Mouse (Mus musculus): Measurements from ENCODE around the gene BC037034. TPM values are rescaled to one million over a fixed set of nuclear protein-coding genes. Genes with fewer than 3 reads are reported as not detected.

Gene BC037034
- polyA plus RNA-seq, 1 experiment from 2014 or later, result 11.3 TPM

DNA sequence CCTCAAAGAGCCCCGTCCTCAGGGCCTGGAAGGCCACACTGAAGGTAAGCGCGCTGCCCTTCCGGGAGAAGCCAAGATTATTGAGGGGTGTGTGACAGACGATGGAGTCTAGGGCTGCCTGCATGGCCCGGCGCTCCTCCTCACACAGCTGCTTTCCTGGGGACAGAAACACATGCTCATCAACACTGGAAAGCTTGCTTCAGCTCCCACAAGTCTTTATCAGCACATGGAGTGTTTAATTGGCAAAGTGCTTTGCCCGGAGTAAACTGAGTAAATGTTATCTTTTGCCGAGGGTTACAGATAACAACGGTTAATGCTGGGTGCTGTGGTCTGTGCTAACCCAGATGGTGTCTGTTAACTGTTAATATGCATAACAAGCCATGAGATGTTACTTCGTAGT, 3.0 kb downstream of the BC037034 start:
- ATAC-seq (ENCODE audit: insufficient number of reproducible peaks, insufficient read depth, low FRiP score, low TSS enrichment), result no peak
- H3K4me1 ChIP-seq, result peaks cover 20% of the 10 kb centered on the region
- no peaks in the 10 kb centered on the region for H3K9me3 ChIP-seq
- H3K27me3 ChIP-seq, result no peaks in the 10 kb centered on the region
- no peak overlapping the region for H3K4me2 ChIP-seq (replicated peaks)
- no peak overlapping the region for H3K27ac ChIP-seq
- H3K9ac ChIP-seq, result no peak overlapping the region
- 83% methylated on average over 11 of the region's 11 CpGs for WGBS
- no peak overlapping the region for H3K4me3 ChIP-seq
- peaks cover 44% of the 10 kb centered on the region for H3K36me3 ChIP-seq

DNA sequence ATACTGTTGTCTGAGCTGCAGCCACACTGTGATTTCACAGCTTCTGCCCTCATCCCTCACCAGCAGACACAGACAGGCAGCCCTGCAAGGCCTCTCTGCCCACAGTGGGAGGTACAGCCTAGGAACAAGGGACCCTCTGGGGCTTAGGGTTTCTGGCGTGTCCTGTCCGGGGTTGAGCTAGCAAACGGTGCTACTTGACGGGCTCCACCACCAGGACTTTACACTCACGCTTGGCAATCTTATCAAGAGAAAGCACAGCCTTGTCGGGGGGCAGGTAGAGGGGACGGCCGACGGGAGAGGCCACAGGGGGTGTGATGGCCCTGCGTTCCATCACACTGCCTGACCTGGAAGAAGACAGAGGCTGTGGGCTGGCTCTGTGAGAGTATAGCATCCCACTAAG, 3.8 kb downstream of the BC037034 start:
- Histone ChIP-seq H3K4me2 (replicated peaks) (no peak overlapping the region), H3K9ac (no peak overlapping the region), H3K4me1 (peaks cover 20% of the 10 kb centered on the region), H3K27me3 (no peaks in the 10 kb centered on the region), H3K9me3 (no peaks in the 10 kb centered on the region), H3K4me3 (no peak overlapping the region), H3K27ac (no peak overlapping the region), H3K36me3 (peaks cover 40% of the 10 kb centered on the region)
- 76% methylated on average over 10 of the region's 10 CpGs for WGBS
- no peak for ATAC-seq (ENCODE audit: insufficient number of reproducible peaks, insufficient read depth, low FRiP score, low TSS enrichment)

- H3K27me3 ChIP-seq, result no peaks in the 10 kb centered on the region
- no peak overlapping the region for H3K27ac ChIP-seq
- H3K9me3 ChIP-seq, result no peaks in the 10 kb centered on the region
- no peak overlapping the region for H3K4me2 ChIP-seq (replicated peaks)
- WGBS, result 54% methylated on average over 7 of the region's 7 CpGs
- no peak overlapping the region for H3K9ac ChIP-seq
- H3K4me1 ChIP-seq, result peaks cover 16% of the 10 kb centered on the region
- no peak overlapping the region for H3K4me3 ChIP-seq
- ATAC-seq (ENCODE audit: insufficient number of reproducible peaks, insufficient read depth, low FRiP score, low TSS enrichment), result no peak
- peaks cover 40% of the 10 kb centered on the region for H3K36me3 ChIP-seq
Observed at GRCm38 (mm10) chr5:138258993-138259392, 4.8 kb downstream of the BC037034 start.

GRCm38 (mm10) chr5:138258542-138258941, 5.3 kb downstream of the BC037034 start:
- Histone ChIP-seq H3K36me3 (peaks cover 40% of the 10 kb centered on the region), H3K27me3 (no peaks in the 10 kb centered on the region), H3K9ac (no peak overlapping the region; the same call in 1 of the 2 replicates), H3K4me2 (replicated peaks) (no peak overlapping the region), H3K4me1 (peaks cover 16% of the 10 kb centered on the region), H3K4me3 (no peak overlapping the region), H3K27ac (no peak overlapping the region), H3K9me3 (no peaks in the 10 kb centered on the region)
- no peak for ATAC-seq (ENCODE audit: insufficient number of reproducible peaks, insufficient read depth, low FRiP score, low TSS enrichment)
- 74% methylated on average over 6 of the region's 6 CpGs for WGBS

DNA sequence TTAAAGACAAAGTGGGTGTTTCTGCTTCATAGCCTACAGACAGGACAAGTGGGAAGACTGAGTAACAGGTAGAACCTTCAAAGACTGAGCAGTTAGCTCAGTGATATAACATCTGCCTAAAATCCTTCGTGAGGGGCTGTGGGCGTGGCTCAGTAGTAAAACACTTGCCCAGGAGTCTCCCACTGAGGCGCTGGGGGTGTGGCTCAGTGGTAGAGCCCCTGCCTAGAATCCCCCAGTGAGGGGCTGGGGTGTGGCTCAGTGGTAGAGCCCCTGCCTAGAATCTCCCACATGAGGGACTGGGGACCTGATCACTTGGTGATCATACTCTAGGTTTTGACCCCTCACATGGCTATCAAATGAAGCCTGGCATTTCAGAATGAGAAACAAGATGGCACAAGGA, 5.8 kb downstream of the BC037034 start:
- Histone ChIP-seq H3K4me1 (peaks cover 13% of the 10 kb centered on the region), H3K27me3 (no peaks in the 10 kb centered on the region), H3K36me3 (peaks cover 40% of the 10 kb centered on the region), H3K9ac (no peak overlapping the region; the same call in 1 of the 2 replicates), H3K9me3 (no peaks in the 10 kb centered on the region), H3K27ac (no peak overlapping the region), H3K4me2 (replicated peaks) (no peak overlapping the region), H3K4me3 (no peak overlapping the region)
- ATAC-seq (ENCODE audit: insufficient number of reproducible peaks, insufficient read depth, low FRiP score, low TSS enrichment), result no peak
- 82% methylated on average over 3 of the region's 3 CpGs for whole genome bisulfite sequencing

- Histone ChIP-seq H3K4me1 (peaks cover 8% of the 10 kb centered on the region), H3K9me3 (no peaks in the 10 kb centered on the region), H3K36me3 (peaks cover 40% of the 10 kb centered on the region), H3K27me3 (no peaks in the 10 kb centered on the region), H3K27ac (no peak overlapping the region), H3K9ac (no peak overlapping the region), H3K4me3 (no peak overlapping the region), H3K4me2 (replicated peaks) (no peak overlapping the region)
- ATAC-seq (ENCODE audit: insufficient number of reproducible peaks, insufficient read depth, low FRiP score, low TSS enrichment), result no peak
- WGBS, result 92% methylated on average over 4 of the region's 4 CpGs
Observed at GRCm38 (mm10) chr5:138257585-138257978, 6.3 kb downstream of the BC037034 start.

GRCm38 (mm10) chr5:138256966-138257584, 6.8 kb downstream of the BC037034 start:
- H3K4me3 ChIP-seq, result no peak overlapping the region

DNA sequence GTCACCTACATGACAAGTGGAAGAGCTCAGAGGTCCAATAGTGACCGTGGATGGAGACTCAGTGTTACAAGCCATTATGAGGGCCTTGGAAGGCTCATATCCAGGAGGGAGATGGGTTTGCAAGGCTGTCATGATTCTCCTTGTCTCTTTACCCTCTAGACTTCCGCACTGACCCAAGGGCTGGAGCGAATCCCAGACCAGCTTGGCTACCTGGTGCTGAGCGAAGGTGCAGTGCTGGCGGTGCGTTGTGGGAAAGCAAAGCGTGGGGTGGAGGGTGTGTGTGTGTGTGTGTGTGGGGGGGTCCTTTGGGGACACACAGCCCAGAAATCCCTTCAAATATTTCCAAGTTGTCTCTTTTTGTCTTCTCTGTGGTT, 7.8 kb downstream of the BC037034 start:
- 28% methylated on average over 7 of the region's 7 CpGs for WGBS
- no peak for ATAC-seq (ENCODE audit: insufficient number of reproducible peaks, insufficient read depth, low FRiP score, low TSS enrichment)
- H3K9me3 ChIP-seq, result no peaks in the 10 kb centered on the region
- H3K27me3 ChIP-seq, result no peaks in the 10 kb centered on the region
- 0 out of 2 replicates have a peak, but pooled peaks cover 4% of the 10 kb centered on the region for H3K4me1 ChIP-seq
- H3K4me3 ChIP-seq, result peak overlapping the region; percentile 68
- H3K4me2 ChIP-seq (replicated peaks), result peak overlapping the region; percentile 61
- H3K27ac ChIP-seq, result 0 out of 2 replicates have a peak overlapping the region, but pooled peaks have one; percentile 41
- H3K9ac ChIP-seq, result peak overlapping the region; percentile 61
- H3K36me3 ChIP-seq, result peaks cover 28% of the 10 kb centered on the region

More at GRCm38 (mm10) chr5:138256966-138257584, 6.8 kb downstream of the BC037034 start:
- no peaks in the 10 kb centered on the region for H3K9me3 ChIP-seq
- H3K4me2 ChIP-seq (replicated peaks), result no peak overlapping the region
- 0 out of 2 replicates have a peak, but pooled peaks cover 4% of the 10 kb centered on the region for H3K4me1 ChIP-seq
- ATAC-seq (ENCODE audit: insufficient number of reproducible peaks, insufficient read depth, low FRiP score, low TSS enrichment), result no peak
- no peaks in the 10 kb centered on the region for H3K27me3 ChIP-seq
- 88% methylated on average over 10 of the region's 10 CpGs for WGBS
- no peak overlapping the region for H3K27ac ChIP-seq
- H3K9ac ChIP-seq, result no peak overlapping the region
- peaks cover 38% of the 10 kb centered on the region for H3K36me3 ChIP-seq

- peak; percentile 99 for ATAC-seq (ENCODE audit: insufficient number of reproducible peaks, insufficient read depth, low FRiP score, low TSS enrichment)
- under 1% methylated on average over 38 of the region's 38 CpGs for WGBS
- Histone ChIP-seq H3K9ac (peak within 1 kb of the TSS; percentile 61), H3K4me1 (0 out of 2 replicates have a peak, but pooled peaks cover 4% of the 10 kb centered on the region), H3K27me3 (no peaks in the 10 kb centered on the region), H3K27ac (peak within 1 kb of the TSS; percentile 41), H3K9me3 (no peaks in the 10 kb centered on the region), H3K4me2 (replicated peaks) (peak within 1 kb of the TSS; percentile 61), H3K4me3 (peak within 1 kb of the TSS; percentile 68), H3K36me3 (peaks cover 22% of the 10 kb centered on the region)
Observed at GRCm38 (mm10) chr5:138255353-138256093, 8.3 kb downstream of the BC037034 start, which contains the start of gene Lamtor4. Gene Lamtor4 (plus strand): TSS chr5:138255482.

DNA sequence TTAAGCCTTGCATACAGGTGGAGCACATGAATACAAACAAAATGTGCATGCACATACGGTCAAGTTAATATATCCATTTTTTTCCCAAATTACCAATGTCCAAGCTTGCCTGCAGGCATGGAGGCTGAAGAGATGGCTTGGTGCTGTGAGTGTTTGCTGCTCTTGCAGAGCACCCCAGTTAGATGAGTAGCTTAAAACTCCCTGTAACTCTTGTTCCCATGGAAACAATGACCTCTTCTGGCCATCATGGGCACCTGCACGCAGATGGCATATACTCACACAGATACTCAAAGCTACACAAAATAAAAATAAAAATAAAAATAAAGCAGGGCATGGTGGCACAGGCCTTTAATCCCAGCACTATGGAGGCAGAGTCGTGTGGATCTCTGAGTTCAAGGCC, 10.8 kb downstream of the BC037034 start:
- ATAC-seq (ENCODE audit: insufficient number of reproducible peaks, insufficient read depth, low FRiP score, low TSS enrichment), result no peak
- Histone ChIP-seq H3K4me2 (replicated peaks) (no peak overlapping the region), H3K36me3 (no peaks in the 10 kb centered on the region; the same call in none of the 2 replicates), H3K4me1 (0 out of 2 replicates have a peak, but pooled peaks cover 4% of the 10 kb centered on the region), H3K9ac (no peak overlapping the region), H3K27ac (no peak overlapping the region), H3K4me3 (no peak overlapping the region), H3K27me3 (no peaks in the 10 kb centered on the region), H3K9me3 (no peaks in the 10 kb centered on the region)
- WGBS, result 87% methylated on average over 3 of the region's 3 CpGs

DNA sequence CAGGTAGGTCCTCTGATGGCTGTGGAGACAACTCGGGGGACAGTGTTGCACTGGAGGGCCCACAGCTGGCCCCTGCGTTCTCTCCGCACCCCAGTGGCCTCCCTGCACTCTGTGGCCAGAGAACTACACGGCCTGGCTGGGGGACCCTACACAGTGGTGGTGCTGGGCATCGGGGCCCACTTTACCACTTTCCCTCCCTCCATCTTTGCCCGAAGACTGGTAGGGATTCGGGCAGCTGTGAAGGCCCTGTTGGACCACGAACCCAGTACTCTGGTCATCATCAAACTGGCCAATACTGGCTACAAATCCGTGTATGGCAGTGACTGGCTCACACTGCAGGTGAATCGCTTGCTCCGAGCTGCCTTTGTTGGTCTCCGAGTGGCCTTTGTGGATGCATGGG, 12.7 kb downstream of the BC037034 start:
- no peak for ATAC-seq (ENCODE audit: insufficient number of reproducible peaks, insufficient read depth, low FRiP score, low TSS enrichment)

GRCm38 (mm10) chr5:138241511-138241910, 22.3 kb downstream of the BC037034 start:
- 41% methylated on average over 2 of the region's 2 CpGs for WGBS
- no peak for ATAC-seq (ENCODE audit: insufficient number of reproducible peaks, insufficient read depth, low FRiP score, low TSS enrichment)
- Histone ChIP-seq H3K4me3 (no peak overlapping the region), H3K9me3 (no peaks in the 10 kb centered on the region), H3K27me3 (no peaks in the 10 kb centered on the region), H3K36me3 (no peaks in the 10 kb centered on the region), H3K4me1 (no peaks in the 10 kb centered on the region), H3K4me2 (replicated peaks) (no peak overlapping the region), H3K9ac (no peak overlapping the region), H3K27ac (no peak overlapping the region)

More for the DNA sequence above, 12.7 kb downstream of the BC037034 start:
- Histone ChIP-seq H3K36me3 (no peaks in the 10 kb centered on the region), H3K27ac (no peak overlapping the region), H3K9me3 (no peaks in the 10 kb centered on the region), H3K4me3 (no peak overlapping the region), H3K4me2 (replicated peaks) (no peak overlapping the region), H3K4me1 (0 out of 2 replicates have a peak, but pooled peaks cover 2% of the 10 kb centered on the region), H3K9ac (no peak overlapping the region), H3K27me3 (no peaks in the 10 kb centered on the region)
- 83% methylated on average over 12 of the region's 12 CpGs for WGBS
